Mouse (Mus musculus) kidney, adult 2 months (tissue): ENCODE measurements at regions not wholly inside any gene's neighbourhood (a gene's known extent, or its start where the extent isn't known, plus 50 kb on each side); places are given as distances from the start of the nearest gene placed in this dataset.

Source experiments
- DNase-seq: peaks from one replicate; pipeline ENCODE4 v3.0.0; 2021
- H3K27ac ChIP-seq: fragments of 200-500 bp; 2 replicates; pipeline ENCODE4 v1.5.1; 2012; ENCODE audit warnings: low read depth, low read length, control low read depth, inconsistent platforms; ENCODE audit not compliant: insufficient read depth
- H3K27me3 ChIP-seq: fragments of 200-500 bp; replicated peaks from 2 replicates; pipeline ENCODE4 v1.6.1; 2012; ENCODE audit warnings: mild to moderate bottlenecking, moderate library complexity, low read length, inconsistent platforms; ENCODE audit not compliant: control insufficient read depth, insufficient read depth
- H3K36me3 ChIP-seq: fragments of 200-500 bp; 2 replicates; pipeline ENCODE4 v1.6.1; 2012; ENCODE audit warnings: mild to moderate bottlenecking, moderate library complexity, low read length, inconsistent platforms; ENCODE audit not compliant: control insufficient read depth, insufficient read depth
- H3K4me1 ChIP-seq: fragments of 200-500 bp; 2 replicates; pipeline ENCODE4 v1.6.1; 2011; ENCODE audit warnings: low read length; ENCODE audit not compliant: control insufficient read depth, insufficient read depth
- H3K4me3 ChIP-seq: fragments of 200-500 bp; 2 replicates; pipeline ENCODE4 v1.5.1; 2011; ENCODE audit warnings: mild to moderate bottlenecking, low read depth, low read length, control low read depth; ENCODE audit not compliant: insufficient read depth
- CTCF ChIP-seq: fragments of 200-500 bp; conservative IDR thresholded peaks from 2 replicates; pipeline ENCODE4 v1.5.1; 2011; ENCODE audit warnings: low read depth, mild to moderate bottlenecking, control low read depth, low read length, moderate library complexity, mixed read lengths; ENCODE audit not compliant: insufficient read depth, insufficient read length
- POLR2A ChIP-seq: fragments of 200-500 bp; IDR thresholded peaks from one replicate; pipeline ENCODE4 v1.6.1; 2011; ENCODE audit warnings: low read depth, low read length, control low read depth
- WGBS: fragments of 180-500 bp; shearing (Covaris S2); methylation state at CpG from one replicate; pipeline ENCODE4 v1.1.7; 2018; 5-methylcytosine and 5-hydroxymethylcytosine counted together

DNA sequence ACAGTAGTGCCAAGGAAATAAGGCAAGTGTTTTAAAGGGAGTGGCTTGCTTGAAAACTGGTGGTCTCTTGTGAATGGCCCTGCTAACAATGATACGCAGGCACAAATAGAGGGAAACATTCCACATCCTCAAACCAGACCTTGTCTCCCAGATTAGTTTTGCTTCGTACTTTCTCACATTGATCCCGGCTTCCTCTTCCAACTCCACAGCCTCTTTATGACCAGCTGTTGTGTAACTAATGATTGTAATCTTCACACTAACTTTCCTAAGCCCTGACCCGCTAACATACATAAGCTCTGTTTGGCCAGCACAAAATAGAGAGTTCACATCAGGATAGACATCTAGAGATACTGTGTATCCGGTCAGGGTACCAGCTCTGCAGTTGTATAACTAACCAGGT lies 116.3 kb upstream of the Arhgap28 start:
- no peak for DNase-seq
- Histone ChIP-seq H3K4me1 (no peaks in the 10 kb centered on the region), H3K27ac (no peak overlapping the region), H3K36me3 (no peaks in the 10 kb centered on the region), H3K4me3 (no peak overlapping the region), H3K27me3 (no peaks in the 10 kb centered on the region)
- TF ChIP-seq CTCF = no peak
- TF ChIP-seq POLR2A = no peak
- WGBS = 80% methylated on average over 5 of the region's 5 CpGs

DNA sequence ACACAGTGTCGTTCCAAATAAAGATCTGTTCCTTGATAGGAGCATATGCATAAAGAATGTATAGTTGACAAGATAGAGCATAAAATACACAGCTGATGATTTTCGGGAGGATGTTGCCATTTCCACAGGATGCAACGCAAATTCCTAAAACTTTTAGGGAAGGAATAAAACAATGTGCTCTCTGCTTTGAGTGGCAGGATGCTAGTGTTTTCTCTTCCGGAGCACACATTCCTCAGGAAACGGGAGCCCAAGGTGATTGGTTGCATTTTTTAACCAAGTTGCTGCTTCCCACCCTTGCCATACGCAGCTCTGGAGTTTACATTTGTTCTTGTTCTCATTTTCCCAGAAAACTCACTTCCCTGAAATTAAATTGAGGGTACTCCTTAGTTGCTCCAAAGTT lies 116.8 kb upstream of the Arhgap28 start:
- H3K4me1 ChIP-seq = no peaks in the 10 kb centered on the region
- TF ChIP-seq CTCF (no peak), POLR2A (no peak)
- WGBS = 63% methylated on average over 6 of the region's 6 CpGs
- no peaks in the 10 kb centered on the region for H3K36me3 ChIP-seq
- no peak for DNase-seq
- no peak overlapping the region for H3K4me3 ChIP-seq
- H3K27ac ChIP-seq = no peak overlapping the region
- no peaks in the 10 kb centered on the region for H3K27me3 ChIP-seq

DNA sequence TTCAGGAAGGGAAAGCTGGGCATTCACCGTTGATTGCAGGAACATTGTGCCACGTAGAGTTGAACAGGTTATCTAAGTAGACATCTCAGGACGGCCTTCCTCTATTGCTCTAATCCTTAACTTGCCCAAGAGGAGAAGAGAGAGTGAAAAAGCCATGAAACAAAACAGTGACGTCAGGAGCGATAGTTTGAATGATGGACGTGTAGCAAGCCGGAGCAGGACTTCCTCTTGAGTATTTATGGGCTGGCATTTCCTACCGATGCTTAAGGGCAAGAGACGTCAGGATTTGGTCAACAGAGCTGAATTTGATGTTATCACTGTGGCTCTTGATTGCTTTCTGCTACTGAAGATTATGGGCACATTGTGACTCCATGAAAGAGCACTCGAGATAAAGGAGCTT lies 130.5 kb upstream of the Arhgap28 start:
- Histone ChIP-seq H3K36me3 (no peaks in the 10 kb centered on the region), H3K27ac (no peak overlapping the region), H3K4me1 (no peaks in the 10 kb centered on the region), H3K27me3 (no peaks in the 10 kb centered on the region), H3K4me3 (no peak overlapping the region)
- 53% methylated on average over 10 of the region's 10 CpGs for WGBS
- no peak for TF ChIP-seq POLR2A
- no peak for TF ChIP-seq CTCF
- no peak for DNase-seq

DNA sequence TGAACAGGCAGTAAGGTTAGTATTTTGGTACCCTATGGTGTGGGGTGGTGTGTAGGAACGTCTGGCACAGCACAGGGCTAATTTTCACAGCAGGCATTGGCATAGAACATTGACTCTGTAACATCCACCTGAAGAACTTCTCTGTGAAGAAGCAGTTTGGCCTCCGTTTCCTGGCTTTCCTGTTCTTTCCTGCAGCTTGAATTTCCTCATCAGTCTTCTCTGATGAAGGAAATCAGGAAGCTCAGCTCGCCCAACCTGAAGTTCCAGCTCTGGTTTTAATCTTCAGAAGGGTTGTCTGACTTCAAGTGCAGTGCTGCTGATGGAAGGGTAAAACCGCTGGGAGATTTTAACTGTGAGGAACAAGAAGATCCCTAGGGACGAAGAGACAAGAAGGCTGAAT lies 131.5 kb upstream of the Arhgap28 start:
- no peak overlapping the region for H3K27ac ChIP-seq
- no peaks in the 10 kb centered on the region for H3K36me3 ChIP-seq
- H3K4me3 ChIP-seq = no peak overlapping the region
- no peaks in the 10 kb centered on the region for H3K4me1 ChIP-seq
- no peaks in the 10 kb centered on the region for H3K27me3 ChIP-seq
- DNase-seq = no peak
- no peak for TF ChIP-seq CTCF
- TF ChIP-seq POLR2A = no peak
- 66% methylated on average over 5 of the region's 5 CpGs for WGBS

DNA sequence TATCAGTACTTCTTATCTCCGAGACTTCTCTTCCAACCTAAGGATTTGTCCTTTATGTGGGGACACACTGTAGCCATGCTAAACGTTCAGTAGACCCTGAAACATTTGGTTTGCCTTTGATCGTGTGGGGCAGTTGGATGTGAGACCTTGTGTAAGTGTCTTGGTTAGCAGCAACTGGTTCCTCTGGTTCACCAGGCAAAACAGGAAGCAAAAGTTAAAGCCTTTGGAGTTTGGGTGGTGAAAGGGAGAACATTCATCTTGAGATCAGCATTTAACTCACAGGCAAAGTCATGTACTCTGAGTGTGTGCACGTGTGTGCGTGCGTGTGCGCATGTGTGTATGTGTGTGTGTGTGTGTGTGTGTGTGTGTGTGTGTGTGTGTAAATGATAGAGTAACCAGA lies 130.3 kb upstream of the L3mbtl4 start:
- no peak for DNase-seq
- TF ChIP-seq POLR2A = no peak
- TF ChIP-seq CTCF = no peak
- H3K27me3 ChIP-seq = no peaks in the 10 kb centered on the region
- WGBS = 84% methylated on average over 7 of the region's 7 CpGs
- H3K36me3 ChIP-seq = no peaks in the 10 kb centered on the region
- H3K4me1 ChIP-seq = no peaks in the 10 kb centered on the region
- H3K4me3 ChIP-seq = no peak overlapping the region
- no peak overlapping the region for H3K27ac ChIP-seq

DNA sequence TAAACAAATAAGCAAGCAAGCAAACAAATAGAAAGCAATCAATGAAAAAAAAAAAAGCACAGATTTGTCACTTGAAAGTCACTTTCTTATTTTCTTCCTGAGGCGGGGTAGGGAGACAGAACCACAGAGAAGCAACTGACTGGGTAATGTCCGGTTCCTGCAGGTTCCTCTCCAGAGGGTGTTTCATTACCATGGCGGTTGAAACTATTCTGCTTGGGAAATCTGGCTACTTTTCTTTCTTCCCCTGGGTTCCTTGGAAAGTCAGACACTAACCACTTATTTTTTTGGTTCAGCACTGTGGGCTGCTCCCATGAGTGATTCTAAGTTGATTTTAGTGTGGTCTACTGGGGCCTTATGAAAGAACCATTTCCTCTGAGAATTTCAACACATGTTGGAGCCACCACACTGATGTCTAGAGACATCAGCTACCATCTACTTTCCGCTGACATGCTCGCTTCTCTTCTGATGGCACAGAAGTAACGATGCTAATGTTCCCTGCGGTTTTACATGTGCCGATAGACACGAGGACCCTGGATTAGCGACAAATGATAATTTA lies 124.3 kb upstream of the L3mbtl4 start:
- Histone ChIP-seq H3K27ac (no peak overlapping the region), H3K36me3 (no peaks in the 10 kb centered on the region), H3K4me3 (no peak overlapping the region), H3K4me1 (no peaks in the 10 kb centered on the region), H3K27me3 (no peaks in the 10 kb centered on the region)
- 90% methylated on average over 10 of the region's 10 CpGs for WGBS
- TF ChIP-seq CTCF (no peak), POLR2A (no peak)
- DNase-seq = no peak

DNA sequence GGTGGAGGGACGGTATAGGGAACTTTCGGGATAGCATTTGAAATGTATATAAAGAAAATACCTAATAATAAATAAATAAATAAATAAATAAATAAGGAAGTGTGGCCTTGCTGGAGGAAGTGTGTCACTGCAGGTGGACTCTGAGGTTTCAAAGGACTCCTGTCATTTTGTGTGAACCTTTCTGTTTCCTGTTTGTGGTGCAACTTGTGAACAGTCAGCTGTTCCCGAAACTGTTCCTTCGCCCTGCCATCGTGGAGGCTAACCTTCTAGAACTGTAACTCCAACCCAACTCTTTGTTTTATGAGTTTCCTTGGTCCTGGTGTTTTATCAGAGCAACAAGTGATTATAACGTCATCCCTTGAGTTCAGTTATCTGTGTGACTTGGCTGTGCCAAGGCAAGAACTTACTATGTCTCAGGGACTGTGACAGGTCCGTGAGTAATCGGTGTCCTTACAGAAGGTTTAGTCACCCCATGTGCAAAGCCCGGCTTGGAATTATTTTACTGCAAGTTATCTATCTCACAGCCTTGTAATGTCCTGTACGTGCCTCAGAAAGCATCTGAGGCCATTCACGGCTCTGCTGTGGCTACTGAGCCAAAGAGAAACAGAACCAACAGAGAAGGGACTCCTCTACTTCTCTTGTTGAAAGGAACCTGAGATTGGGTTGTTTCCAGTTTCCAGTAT lies 121.0 kb upstream of the L3mbtl4 start:
- DNase-seq = no peak
- WGBS = 91% methylated on average over 11 of the region's 11 CpGs
- no peak overlapping the region for H3K27ac ChIP-seq
- no peak for TF ChIP-seq POLR2A
- no peak for TF ChIP-seq CTCF
- H3K4me3 ChIP-seq = no peak overlapping the region
- H3K4me1 ChIP-seq = no peaks in the 10 kb centered on the region
- H3K36me3 ChIP-seq = no peaks in the 10 kb centered on the region
- no peaks in the 10 kb centered on the region for H3K27me3 ChIP-seq

DNA sequence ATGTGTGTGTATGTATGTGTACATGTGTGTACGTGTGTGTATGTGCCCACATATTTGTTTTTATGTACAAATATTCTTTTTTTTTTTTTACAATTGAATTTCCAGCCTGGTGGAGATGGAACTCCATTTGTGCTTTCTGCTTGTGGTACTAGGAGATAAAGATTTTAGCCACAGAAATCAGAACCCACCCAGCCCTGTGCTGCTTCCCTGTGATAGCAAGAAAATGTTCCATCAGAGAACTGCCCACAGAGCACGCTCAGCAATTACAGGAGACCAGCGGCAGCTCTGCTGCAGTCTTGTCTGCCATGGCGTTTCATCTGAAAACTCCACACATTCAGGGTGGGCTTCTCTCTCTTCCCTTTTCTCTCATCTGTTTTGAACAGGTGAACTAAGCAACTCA lies 118.7 kb upstream of the L3mbtl4 start:
- H3K27ac ChIP-seq = no peak overlapping the region
- no peaks in the 10 kb centered on the region for H3K27me3 ChIP-seq
- TF ChIP-seq CTCF (no peak), POLR2A (no peak)
- WGBS = 92% methylated on average over 4 of the region's 4 CpGs
- no peaks in the 10 kb centered on the region for H3K36me3 ChIP-seq
- DNase-seq = no peak
- H3K4me3 ChIP-seq = no peak overlapping the region
- H3K4me1 ChIP-seq = no peaks in the 10 kb centered on the region
